Mouse (Mus musculus) c-Kit-negative CD71-positive TER-119-positive erythroid progenitor cells, embryonic 14.5 days (primary cell): ENCODE results near the gene Socs4.
A peak's percentile ranks its signal among the peaks of the same experiment; 100 is the strongest.

ENCODE experiments used
- DNase-seq: peaks from one replicate; pipeline ENCODE4 v3.0.0-alpha.2; 2013; ENCODE audit warnings: low read depth, low spot score

The Socs4 gene

DNA sequence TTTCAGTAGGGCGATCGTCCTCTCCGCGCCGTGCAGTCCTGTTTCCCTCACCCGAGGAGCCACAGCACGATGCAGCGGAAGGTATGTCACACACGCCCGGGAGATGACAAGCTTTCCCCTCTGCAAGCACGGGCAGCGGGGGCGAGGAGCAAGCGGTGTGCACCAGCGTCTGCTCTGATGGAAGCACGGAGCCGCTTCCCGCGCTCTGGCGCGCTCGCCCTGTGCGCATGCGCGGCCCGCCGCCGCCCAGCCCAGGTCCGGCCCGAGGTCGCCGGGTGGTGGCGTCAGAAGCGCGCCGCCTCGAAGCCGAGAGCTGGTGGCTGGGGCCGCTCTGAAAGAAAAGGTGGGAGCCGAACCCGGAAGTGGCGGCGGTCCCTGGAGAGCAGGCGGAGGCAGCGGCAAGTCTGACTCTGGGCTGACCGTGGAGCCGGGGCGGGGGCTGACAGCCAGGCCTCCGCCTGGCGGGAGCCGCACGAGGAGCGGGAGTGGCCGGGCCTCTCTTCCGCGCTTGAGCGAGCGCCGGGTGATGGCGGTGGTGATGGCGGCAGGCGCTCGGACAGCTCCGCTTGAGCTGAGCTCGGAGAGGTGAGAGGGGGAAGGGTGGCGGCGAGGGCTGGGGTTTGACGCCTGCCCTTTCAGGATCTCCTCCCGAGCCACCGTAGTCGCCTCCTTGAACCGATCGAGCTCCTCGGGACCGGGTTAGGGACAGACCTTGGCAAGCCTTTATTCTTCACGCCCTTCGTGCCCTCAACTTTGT lies at the start of gene Socs4, which contains the start of gene Wdhd1:
Socs4 (plus strand) TSS at position 295 of the 757 bp plus-strand sequence.
Wdhd1 (minus strand) TSS at position 221 of the 757 bp plus-strand sequence.
- DNase-seq: peak; percentile 89

DNA sequence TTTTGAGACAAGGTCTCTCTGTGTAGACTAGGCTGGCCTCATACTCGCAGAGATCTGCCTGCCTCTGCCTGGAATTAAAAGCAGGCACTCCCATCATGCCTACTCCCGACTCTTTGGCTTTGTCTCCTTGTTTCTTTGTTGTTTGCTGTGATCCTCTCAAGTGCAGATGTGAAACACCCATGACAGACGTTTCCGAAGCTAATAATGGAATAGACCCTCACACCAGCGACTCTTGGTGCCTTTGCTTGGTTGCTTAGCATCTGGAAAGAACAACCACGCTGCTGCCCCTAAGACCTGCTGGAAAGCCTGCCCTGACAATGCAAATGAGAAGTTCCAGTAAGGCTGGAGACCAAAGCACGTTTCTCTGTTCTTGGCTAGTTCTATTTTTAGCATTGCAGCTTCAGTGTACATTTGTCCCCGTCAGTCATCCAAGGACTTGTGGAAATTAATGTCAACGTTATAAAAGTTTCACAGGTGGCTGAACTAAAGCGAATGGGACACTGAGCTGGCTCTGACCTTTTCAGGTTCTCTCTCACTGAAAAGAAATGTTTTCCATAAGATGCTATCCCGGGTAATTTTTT lies 46.8 kb upstream of the Socs4 start:
- no peak for DNase-seq

DNA sequence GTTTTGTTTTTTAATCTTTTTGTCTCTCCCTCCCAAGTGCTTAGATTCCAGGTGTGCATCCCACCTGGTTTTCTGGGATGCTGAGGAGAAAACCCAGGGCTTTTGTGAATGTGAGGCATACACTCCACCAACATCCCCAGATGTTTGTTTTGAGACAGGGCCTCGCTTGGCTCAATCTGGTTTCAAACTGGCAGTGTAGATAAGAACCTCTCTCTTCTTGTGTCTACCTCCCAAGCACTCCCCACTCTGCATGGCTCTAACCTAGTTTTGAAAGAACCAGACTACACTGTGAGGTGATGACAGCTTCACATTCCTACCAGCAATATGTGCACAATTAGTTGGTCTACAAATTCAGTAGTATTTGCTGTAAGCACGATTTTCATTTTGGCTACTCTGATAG lies 43.1 kb upstream of the Socs4 start:
- DNase-seq: peak; percentile 51

DNA sequence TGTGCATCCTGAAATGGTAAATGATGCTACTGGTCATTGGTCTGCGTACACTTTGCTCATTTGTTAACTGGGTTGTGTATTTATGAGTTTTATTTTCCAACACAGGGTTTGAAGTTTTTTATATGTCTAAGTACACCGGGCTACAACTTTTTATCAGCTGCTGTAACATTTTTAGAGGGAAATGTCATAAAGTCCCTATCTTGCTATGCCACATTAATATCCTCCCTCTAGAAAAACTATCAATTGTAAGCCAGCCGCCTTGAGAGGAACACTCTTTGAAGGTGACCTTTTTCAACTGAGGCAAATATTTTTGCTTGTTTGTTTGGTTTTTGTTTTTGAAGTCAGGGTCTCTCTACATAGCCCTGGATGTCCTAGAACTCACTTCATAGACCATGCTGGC lies 42.7 kb upstream of the Socs4 start:
- no peak for DNase-seq

DNA sequence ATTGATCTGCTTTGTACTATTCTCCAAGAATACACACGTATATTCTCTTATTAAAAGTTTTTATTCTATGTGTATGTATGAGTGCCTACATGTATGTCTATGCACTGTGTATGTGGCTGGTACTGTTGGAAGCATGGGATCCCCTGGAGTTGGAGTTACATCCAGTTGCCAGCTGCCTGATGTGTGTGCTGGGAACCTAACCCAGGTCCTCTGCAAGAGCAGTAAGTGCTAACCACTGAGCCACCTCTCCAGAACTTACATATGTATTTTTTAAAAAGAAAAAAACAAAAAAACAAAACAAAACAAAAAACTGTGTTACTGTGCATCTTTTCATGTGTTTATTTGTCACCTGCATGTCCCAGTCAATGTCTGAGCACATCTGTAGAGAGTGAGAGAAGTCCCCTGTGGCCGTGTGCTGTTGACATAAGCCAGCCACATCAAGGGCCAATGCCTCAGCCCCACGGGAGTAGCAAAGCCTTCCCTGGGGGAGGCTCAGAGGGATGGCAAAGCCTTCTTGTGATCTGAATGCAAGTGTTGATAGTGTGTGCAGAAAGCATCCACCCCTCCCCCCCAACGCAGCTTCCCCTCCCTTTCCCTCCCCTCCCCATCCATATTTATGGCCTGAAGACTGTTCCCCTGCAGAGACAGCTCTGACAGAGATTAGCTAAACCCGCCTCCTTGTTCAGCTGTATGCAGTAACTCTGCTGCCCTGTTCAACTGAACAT lies 42.0 kb upstream of the Socs4 start:
- DNase-seq: no peak

GRCm38 (mm10) chr14:47236491-47236890 lies 40.2 kb upstream of the Socs4 start:
- DNase-seq: no peak

DNA sequence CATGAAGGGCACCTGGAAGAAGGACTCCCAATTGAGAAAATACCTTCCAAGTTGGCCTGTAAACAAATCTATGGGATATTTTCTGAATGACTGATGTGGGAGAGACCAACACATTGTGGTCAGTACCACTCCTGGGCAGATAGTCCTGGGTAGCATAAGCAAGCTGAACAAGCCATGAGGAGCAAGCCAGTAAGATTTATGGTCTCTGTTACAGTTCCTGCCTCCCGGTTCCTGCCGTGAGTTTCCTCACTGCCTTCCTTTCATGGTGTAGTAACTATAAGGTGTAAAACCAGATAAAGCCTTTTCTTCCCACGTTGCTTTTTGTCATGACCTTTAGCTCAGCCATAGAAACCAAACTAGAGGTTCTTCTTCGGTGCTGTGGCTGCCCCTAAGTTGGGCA lies 39.4 kb upstream of the Socs4 start:
- no peak for DNase-seq

DNA sequence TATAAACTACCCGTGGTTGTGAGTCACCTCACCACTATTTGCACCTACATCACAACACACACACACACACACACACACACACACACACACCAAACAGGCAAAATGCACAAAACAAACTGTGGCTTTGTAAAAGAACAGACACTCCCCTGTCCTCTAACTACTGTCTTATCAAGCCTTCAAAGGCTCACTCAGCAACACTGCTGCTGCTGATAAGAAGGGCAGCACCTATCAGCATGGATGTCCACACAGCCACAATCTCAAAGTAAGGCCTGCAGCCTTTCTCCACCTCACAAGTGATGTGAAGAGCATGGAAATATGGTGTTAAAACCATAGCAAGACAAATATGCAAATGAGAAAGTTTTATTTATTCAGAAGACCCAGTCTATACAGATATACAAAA lies 36.1 kb upstream of the Socs4 start:
- peak; percentile 76 for DNase-seq

- no peak for DNase-seq
Measured at GRCm38 (mm10) chr14:47241046-47241445, 35.7 kb upstream of the Socs4 start.

DNA sequence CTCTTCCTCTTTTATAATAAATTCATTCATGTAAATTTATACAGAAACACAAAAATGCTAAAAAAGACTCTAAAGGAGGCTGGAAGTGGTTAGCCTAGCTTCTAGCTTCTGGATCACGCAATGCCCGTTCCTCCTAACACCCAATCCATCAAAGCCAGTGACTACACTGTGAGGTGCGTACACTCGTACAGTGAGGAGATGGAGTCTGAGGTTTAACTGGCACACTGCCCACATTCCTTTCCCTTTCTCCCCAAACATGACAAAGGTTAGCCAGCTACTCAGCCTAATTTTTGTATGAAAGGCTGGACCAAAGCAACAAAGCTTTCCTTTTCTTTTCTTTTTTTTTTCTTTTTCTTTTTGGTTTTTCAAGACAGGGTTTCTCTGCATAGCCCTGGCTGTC lies 34.0 kb upstream of the Socs4 start:
- no peak for DNase-seq

- DNase-seq: no peak
Measured at GRCm38 (mm10) chr14:47249839-47250238, 26.9 kb upstream of the Socs4 start.

- DNase-seq: no peak
Measured at GRCm38 (mm10) chr14:47264866-47265265, 11.9 kb upstream of the Socs4 start.

DNA sequence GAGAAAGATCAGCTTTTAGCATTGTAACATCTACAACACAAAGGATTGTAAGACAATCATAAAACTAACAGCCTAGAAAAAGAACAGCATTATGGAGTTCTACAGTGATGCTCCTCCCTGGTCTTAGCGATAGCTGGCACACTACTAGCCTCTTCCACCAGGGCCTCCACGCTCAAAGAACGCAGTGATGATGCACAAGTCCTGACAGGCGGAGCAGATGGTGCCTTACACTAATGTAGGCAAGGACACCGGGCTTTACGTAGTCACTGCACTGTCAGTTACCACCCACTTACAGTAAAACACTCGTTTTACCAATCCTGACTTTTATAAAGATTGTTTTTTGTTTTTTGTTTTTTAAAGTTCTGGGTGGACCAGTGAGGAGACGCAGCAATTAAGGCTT lies 10.9 kb upstream of the Socs4 start:
- DNase-seq: no peak

DNA sequence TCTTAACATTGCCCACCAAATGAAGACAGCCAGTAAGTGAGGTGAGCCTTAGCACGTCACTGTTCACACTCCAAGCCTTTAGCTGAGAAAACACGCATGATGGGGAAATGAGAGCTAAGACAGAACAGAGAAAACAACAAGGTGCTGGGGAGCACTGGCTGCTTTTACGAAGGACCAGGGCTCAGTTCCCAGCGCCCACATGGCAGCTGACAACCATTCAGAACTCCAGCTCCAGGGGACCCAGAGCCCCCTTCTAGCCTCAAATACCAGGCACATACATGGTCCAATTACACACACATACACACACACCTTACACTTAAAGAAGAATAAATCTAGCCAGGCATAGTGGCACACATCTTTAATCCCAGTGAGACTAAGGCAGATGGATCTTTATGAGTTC lies 7.7 kb upstream of the Socs4 start:
- no peak for DNase-seq

- DNase-seq: no peak
Measured at GRCm38 (mm10) chr14:47269706-47270105, 7.0 kb upstream of the Socs4 start.

DNA sequence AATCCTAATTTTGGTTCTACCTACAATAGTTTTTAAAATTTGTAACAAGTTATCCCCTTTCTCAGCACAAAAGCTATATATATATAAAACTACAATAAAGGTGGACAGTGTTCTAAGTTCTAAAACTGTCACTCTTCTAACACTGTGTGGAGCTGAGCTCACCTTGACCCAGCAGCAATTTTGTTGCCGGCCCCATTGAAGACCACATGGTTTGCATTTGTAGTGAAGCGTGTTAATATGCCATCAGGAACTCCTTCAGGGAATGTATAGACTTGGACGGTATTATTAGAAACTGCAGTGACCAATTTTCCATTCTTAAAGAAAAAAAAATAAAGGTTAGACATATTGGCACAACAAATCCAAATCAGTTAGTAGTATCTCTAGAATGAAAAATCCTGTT lies 3.0 kb upstream of the Socs4 start:
- DNase-seq: no peak

DNA sequence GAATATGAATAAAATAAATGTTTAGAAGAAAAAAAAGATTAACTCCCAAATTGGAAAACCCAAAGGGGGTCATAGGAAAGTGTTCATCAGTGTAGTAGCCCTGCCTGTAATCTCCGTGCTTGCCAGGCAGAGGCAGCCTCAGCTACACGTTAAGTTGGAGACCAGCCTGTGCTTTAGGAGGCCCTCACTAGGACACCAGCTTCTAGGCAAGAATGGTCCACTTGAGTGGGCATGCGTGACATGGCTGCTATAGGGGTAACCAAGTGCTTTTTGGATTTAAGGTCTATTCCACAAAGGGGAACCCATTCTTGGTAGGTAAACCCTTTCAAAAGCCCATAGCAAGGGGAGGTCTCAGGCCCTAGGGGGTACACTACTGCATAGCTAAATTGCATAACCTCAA lies 1.3 kb upstream of the Socs4 start:
- DNase-seq: peak; percentile 36

DNA sequence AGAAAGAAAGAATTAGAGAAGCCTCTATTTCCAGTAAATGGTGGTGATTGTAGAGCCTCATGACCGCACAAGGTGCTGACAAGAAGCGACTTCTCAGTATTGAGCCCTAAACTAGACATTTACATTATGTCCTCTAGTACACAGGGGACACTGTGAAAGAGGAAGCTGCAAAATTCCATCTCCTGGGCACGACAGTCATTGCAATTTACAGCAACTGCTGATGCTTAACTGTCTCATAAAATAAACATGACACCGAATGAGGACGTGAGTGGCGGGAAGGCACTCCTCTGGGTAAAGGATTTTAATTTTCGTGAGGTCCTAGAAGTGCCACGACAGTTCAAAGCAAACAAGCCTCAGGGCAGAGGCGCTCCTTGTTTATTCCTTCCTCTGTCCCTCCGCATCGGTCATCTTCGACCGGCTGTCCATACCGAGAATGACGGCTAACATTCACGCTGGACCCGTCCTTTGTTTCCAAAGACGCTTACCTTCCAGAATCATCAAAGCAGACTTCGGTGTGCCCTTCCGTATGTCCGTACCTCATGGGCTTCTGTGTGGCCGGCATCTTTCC lies 611 bp upstream of the Socs4 start:
- no peak for DNase-seq

DNA sequence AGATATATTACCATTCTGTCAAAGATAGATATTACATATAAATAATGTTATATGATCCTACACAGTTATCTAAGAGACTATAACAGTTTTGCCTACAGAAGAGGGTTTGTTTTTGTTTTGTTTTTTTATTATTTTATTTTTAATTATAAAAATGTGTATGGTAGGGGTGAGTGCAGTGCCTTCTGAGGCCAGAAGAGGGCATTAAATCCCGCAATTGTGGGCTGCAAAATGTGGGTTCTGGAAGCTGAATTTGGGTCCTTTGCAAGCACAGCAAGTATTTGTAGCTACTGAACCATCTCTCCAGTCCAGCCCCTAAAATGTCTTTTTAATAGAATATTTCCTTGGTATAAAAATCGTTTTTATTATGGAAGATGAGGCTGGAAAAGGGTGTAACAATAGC lies 2.3 kb downstream of the Socs4 start:
- no peak for DNase-seq

DNA sequence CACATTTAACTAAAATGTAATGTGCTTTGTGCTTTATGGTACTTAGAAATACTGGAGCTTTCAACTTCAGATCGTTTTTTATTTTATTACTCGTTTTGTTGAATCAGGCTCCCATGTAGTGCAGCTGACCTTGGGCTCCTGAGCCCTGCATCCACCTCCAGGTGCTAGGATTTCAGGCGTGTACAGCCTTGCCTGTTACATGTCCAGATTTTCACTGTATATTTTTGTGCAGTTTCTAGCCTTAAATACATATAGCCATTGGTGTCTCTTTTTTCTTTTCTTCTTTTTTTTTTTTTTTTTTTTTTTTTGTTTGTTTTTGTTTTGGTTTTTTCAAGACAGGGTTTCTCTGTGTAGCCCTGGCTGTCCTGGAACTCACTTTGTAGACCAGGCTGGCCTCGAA lies 4.8 kb downstream of the Socs4 start:
- no peak for DNase-seq

GRCm38 (mm10) chr14:47283568-47283967 lies 6.8 kb downstream of the Socs4 start:
- DNase-seq: no peak

DNA sequence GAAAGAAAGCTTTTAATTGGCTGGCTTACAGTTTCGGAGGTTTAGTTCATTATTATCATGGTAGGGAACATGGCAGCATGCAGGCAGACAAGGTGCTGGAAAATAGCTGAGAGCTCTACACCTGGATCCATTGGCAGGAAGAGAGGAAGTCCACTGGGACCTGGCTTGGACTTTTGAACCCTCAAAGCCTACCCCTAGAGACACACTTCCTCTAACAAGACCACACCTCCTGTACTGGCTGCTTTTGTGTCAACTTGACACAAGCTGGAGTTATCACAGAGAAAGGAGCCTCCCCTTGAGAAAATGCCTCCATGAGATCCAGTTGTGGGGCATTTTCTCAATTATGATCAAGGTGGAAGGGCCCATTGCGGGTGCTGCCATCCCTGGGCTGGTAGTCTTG lies 8.5 kb downstream of the Socs4 start:
- no peak for DNase-seq

- no peak for DNase-seq
Measured at GRCm38 (mm10) chr14:47286215-47286614, 9.5 kb downstream of the Socs4 start.
